Mouse (Mus musculus): ENCODE measurements around the gene Dgkb.

The Dgkb gene

GRCm38 (mm10) chr12:38594055-38594454 is 776.5 kb downstream of the Dgkb start:
- ATAC-seq (ENCODE audit: low TSS enrichment) = no peak

- no peak for ATAC-seq (ENCODE audit: low TSS enrichment)
These were observed 779.0 kb downstream of the Dgkb start for GRCm38 (mm10) chr12:38596416-38597062.

DNA sequence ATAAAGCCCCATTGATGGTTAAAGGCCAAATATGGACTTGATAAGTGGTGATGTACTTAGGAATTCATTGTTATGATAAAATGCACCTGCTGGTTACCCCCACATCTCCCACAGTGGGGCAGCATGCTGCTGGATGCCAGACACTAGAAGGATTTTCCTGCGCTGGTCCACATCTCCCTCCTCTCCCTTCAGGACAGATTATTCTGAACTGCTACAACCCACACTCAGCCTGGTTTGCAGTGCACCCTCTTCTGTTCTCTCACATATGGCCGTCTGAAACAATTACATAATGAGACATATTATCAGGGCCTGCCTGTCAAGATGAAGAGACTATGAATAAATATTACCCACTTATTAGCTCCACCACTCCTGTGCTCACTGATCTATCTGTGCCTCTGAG is 780.6 kb downstream of the Dgkb start:
- peak; percentile 88 for ATAC-seq (ENCODE audit: low TSS enrichment)

- ATAC-seq (ENCODE audit: low TSS enrichment) = peak; percentile 66
These were observed 782.8 kb downstream of the Dgkb start for GRCm38 (mm10) chr12:38600165-38600845.

DNA sequence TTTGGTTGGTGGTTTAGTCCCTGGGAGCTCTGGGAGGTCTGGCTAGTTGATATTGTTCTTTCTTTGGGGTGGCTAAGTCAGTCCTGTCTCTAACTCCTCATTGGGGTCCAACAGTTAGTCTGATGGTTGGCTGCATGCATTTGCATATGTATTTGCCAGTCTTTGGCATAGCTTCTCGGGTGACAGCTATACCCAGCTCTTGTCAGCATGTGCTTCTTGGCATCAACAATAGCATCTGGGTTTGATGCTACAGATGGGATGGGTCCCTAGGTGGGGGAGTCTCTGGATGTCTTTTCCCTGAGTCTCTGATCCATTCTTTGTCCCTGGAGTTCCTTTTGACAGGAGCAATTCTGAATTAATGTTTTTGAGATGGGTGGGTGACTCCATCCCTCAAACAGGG is 790.6 kb downstream of the Dgkb start:
- ATAC-seq (ENCODE audit: low TSS enrichment) = no peak

GRCm38 (mm10) chr12:38668265-38668664 is 850.7 kb downstream of the Dgkb start:
- no peak for ATAC-seq (ENCODE audit: low TSS enrichment)

Measured in frontal cortex, adult (tissue).